Mouse (Mus musculus): Measurements from ENCODE around the gene F2r.

- no peak for TF ChIP-seq POLR2A (IDR thresholded peaks at IDR 0.05; ENCODE audit: control insufficient read depth, low read depth, low read length)
- TF ChIP-seq CTCF (IDR thresholded peaks at IDR 0.05; ENCODE audit: control insufficient read depth, insufficient read depth, insufficient replicate concordance, low read depth, low read length), result no peak
Observed at GRCm38 (mm10) chr13:95623042-95623441, 4.8 kb upstream of the F2r start.
